24 mouse cellular contexts compared by ENCODE assay signal in genomic region chr7:124026908-124027307, GRCm38 (mm10). TPM values are rescaled to one million over a fixed set of nuclear protein-coding genes. Genes with fewer than 3 reads are reported as not detected.
DNase-seq lines count a peak whose midpoint lies in the region; ATAC-seq and TF ChIP-seq lines count a peak whose summit lies in the region.
"Had no signal": no experiment of that assay in that cellular context is flagged by ENCODE, and none has a peak within 500 bp of the region (broad histone marks: within the 10 kb centered on the region; RNA-seq: fewer than 3 reads in every experiment).

No protein-coding gene starts in this region.

- ATAC-seq in kidney, embryonic 16.5 days (ENCODE audit: low FRiP score, low TSS enrichment): 0 out of 2 replicates have a peak, but pooled peaks have one; percentile 9
- no peak for ATAC-seq in kidney, embryonic 15.5 days (replicated peaks; ENCODE audit: low FRiP score)
- peak; percentile 94 for ATAC-seq in Patski
- ATAC-seq: activated CD4-positive, CD25-positive, alpha-beta regulatory T cell, adult 4 months; CD4-positive, CD25-positive, alpha-beta regulatory T cell, adult 4 months had no signal

- no peak for TF ChIP-seq CTCF in Patski (IDR thresholded peaks at IDR 0.05)

- DNase-seq in heart, adult 11 months: peak; percentile 66
- DNase-seq in heart, postnatal 25 days (ENCODE audit: low spot score): no peak
- DNase-seq in Patski (ENCODE audit: low read depth, low spot score): peak; percentile 33
- no peak for DNase-seq in left cerebral cortex, postnatal 10 days (ENCODE audit: extremely low spot score in 1 of 2, low spot score in 2 of 2)
- DNase-seq: adrenal gland, adult 2 months; adrenal gland, adult 8-10 months; adrenal gland, postnatal 10 days; adrenal gland, postnatal 14 days; adrenal gland, postnatal 25 days; adrenal gland, postnatal 36 days; B cell, adult 2 months; cerebellum, adult 11 months; cerebellum, adult 11-12 months; cerebellum, adult 18-20 months; cerebellum, adult 2 months had no signal

- in situ Hi-C loops in Patski (cut with MboI; ENCODE audit: low pct_unique_long_range_greater_than_20kb): no loop called here

- no peak overlapping the region for H3K27ac ChIP-seq in kidney, embryonic 16.5 days (ENCODE audit: low read length)
- H3K27ac ChIP-seq in kidney, embryonic 15.5 days: no peak overlapping the region

- H3K27me3 ChIP-seq in kidney, embryonic 16.5 days (ENCODE audit: insufficient read depth, low read length): no peaks in the 10 kb centered on the region
- H3K27me3 ChIP-seq in kidney, embryonic 15.5 days: no peaks in the 10 kb centered on the region
- H3K27me3 ChIP-seq in Patski: no peaks in the 10 kb centered on the region

- no peaks in the 10 kb centered on the region for H3K9me3 ChIP-seq in kidney, embryonic 16.5 days (ENCODE audit: low read length)
- H3K9me3 ChIP-seq in kidney, embryonic 15.5 days (replicated peaks): no peaks in the 10 kb centered on the region

- H3K9ac ChIP-seq in kidney, embryonic 16.5 days (replicated peaks; ENCODE audit: low read length): no peak overlapping the region
- no peak overlapping the region for H3K9ac ChIP-seq in kidney, embryonic 15.5 days

- no peak overlapping the region for H3K4me3 ChIP-seq in kidney, embryonic 16.5 days (ENCODE audit: low read length)
- no peak overlapping the region for H3K4me3 ChIP-seq in kidney, embryonic 15.5 days (replicated peaks)

- no peaks in the 10 kb centered on the region for H3K4me1 ChIP-seq in kidney, embryonic 16.5 days (ENCODE audit: insufficient read depth, low read length)
- no peaks in the 10 kb centered on the region for H3K4me1 ChIP-seq in kidney, embryonic 15.5 days

- POLR2A ChIA-PET in Patski (lab: Charles Lee): interaction anchor here (0.6 kb wide), 2 partner anchors 62 to 65 kb away, joined by 3 to 5 read pairs; no protein-coding TSS in a partner anchor

- WGBS in kidney, embryonic 16.5 days: 67% methylated on average over 5 of the region's 5 CpGs
- WGBS in kidney, embryonic 15.5 days: 72% methylated on average over 5 of the region's 5 CpGs

- no peaks in the 10 kb centered on the region for H3K36me3 ChIP-seq in kidney, embryonic 16.5 days (ENCODE audit: insufficient read depth, low read length)
- no peaks in the 10 kb centered on the region for H3K36me3 ChIP-seq in kidney, embryonic 15.5 days
- H3K36me3 ChIP-seq: G1E had no signal

- H3K4me2 ChIP-seq in kidney, embryonic 16.5 days (replicated peaks; ENCODE audit: low read depth, low read length): no peak overlapping the region
- no peak overlapping the region for H3K4me2 ChIP-seq in kidney, embryonic 15.5 days

- intact Hi-C loops in heart, postnatal 25 days (cut with DNase I): no loop called here
- intact Hi-C loops in left cerebral cortex, postnatal 10 days (cut with DNase I): no loop called here

- CTCF ChIA-PET in Patski (lab: Charles Lee): no interaction called here

RNA-seq across cellular contexts. Expression of gene Hs3st4, which starts 44.2 kb away (rescaled TPM):
- total RNA-seq in heart, postnatal 25 days (2021): under 1 TPM in 1 of 2 experiments, not detected in 1; 0.16 TPM
- polyA plus RNA-seq in kidney, embryonic 16.5 days (2015; fragmentation: Nextera tagmentation; extraction: Ambion mirVana): 0.06 TPM in 2 replicates
- 0.06 and 0.09 TPM in 2 replicates for polyA plus RNA-seq in kidney, embryonic 15.5 days (2015; fragmentation: Nextera tagmentation; extraction: Ambion mirVana)
- 2.5 TPM for polyA plus RNA-seq in Patski (2021)
- 10 to 100 TPM; 53.5 to 65.8 TPM for total RNA-seq in left cerebral cortex, postnatal 10 days (2021)
- total RNA-seq: adrenal gland, adult 18-20 months; adrenal gland, postnatal 14 days; adrenal gland, postnatal 25 days; adrenal gland, postnatal 36 days; CH12.LX; G1E; MEL had no signal
- polyA plus RNA-seq: activated CD4-positive, CD25-positive, alpha-beta regulatory T cell, adult 4 months; adrenal gland, adult 2 months; C2C12; CD4-positive, CD25-positive, alpha-beta regulatory T cell, adult 4 months; G1E had no signal

Comparison
In these comparisons a context has a peak if more than half of its experiments do, and no peak if none do; other contexts are left out.
1. DNase-seq: peak in heart, adult 11 months (single experiment) and Patski (single experiment); none in heart, postnatal 25 days (single experiment) and left cerebral cortex, postnatal 10 days (0 of 2).